Mouse (Mus musculus) heart, embryonic 12.5 days (tissue): Measurements from ENCODE around the gene Trim17. TPM values are rescaled to one million over a fixed set of nuclear protein-coding genes. Genes with fewer than 3 reads are reported as not detected.
A peak's percentile ranks its signal among the peaks of the same experiment; 100 is the strongest.

Source experiments
- ATAC-seq: fragments of 200-750 bp; cut with Nextera tagmentation; 2 replicates; pipeline ENCODE4 v1.8.0; 2017; ENCODE audit warnings: moderate TSS enrichment, moderate library complexity; ENCODE audit not compliant: insufficient number of reproducible peaks, low FRiP score
- H3K27ac ChIP-seq: fragments of 300-500 bp; sonication (generic); 2 replicates; pipeline ENCODE4 v1.5.1; 2016; ENCODE audit warnings: mild to moderate bottlenecking, moderate library complexity; ENCODE audit not compliant: poor library complexity, severe bottlenecking
- H3K27me3 ChIP-seq: fragments of 300-500 bp; sonication (generic); replicated peaks from 2 replicates; pipeline ENCODE4 v1.6.1; 2016; ENCODE audit warnings: mild to moderate bottlenecking, moderate library complexity
- H3K36me3 ChIP-seq: fragments of 300-500 bp; sonication (generic); 2 replicates; pipeline ENCODE4 v1.6.1; 2016; ENCODE audit warnings: mild to moderate bottlenecking, moderate library complexity
- H3K4me1 ChIP-seq: fragments of 300-500 bp; sonication (generic); replicated peaks from 2 replicates; pipeline ENCODE4 v1.6.1; 2016; ENCODE audit warnings: mild to moderate bottlenecking
- H3K4me2 ChIP-seq: fragments of 300-500 bp; sonication (generic); 2 replicates; pipeline ENCODE4 v1.6.1; 2016; ENCODE audit warnings: mild to moderate bottlenecking, moderate library complexity
- H3K4me3 ChIP-seq: fragments of 300-500 bp; sonication (generic); 2 replicates; pipeline ENCODE4 v1.5.1; 2016; ENCODE audit warnings: mild to moderate bottlenecking
- H3K9ac ChIP-seq: fragments of 300-500 bp; sonication (generic); 2 replicates; pipeline ENCODE4 v1.6.1; 2016; ENCODE audit warnings: mild to moderate bottlenecking, moderate library complexity
- H3K9me3 ChIP-seq: fragments of 300-500 bp; sonication (generic); replicated peaks from 2 replicates; pipeline ENCODE4 v1.6.1; 2016; ENCODE audit warnings: mild to moderate bottlenecking, moderate library complexity
- WGBS: fragments of 180-500 bp; shearing (Covaris S2); methylation state at CpG from one replicate; pipeline ENCODE4 v1.1.7; 2016; 5-methylcytosine and 5-hydroxymethylcytosine counted together
- polyA plus RNA-seq: library from polyadenylated mRNA; unstranded; fragments of >200 nt; fragmentation: Nextera tagmentation; extraction: Ambion mirVana; gene quantifications from 2 replicates; pipeline ENCODE4 v1.2.1, GENCODE M21; 2016

Gene Trim17
- polyA plus RNA-seq, 1 experiment from 2014 or later: 1.1 TPM

GRCm38 (mm10) chr11:58969659-58970058, 15.2 kb downstream of the Trim17 start:
- H3K4me2 ChIP-seq: no peak overlapping the region
- no peak overlapping the region for H3K4me3 ChIP-seq
- no peak overlapping the region for H3K27ac ChIP-seq
- H3K36me3 ChIP-seq: peaks cover 21% of the 10 kb centered on the region
- H3K9ac ChIP-seq: no peak overlapping the region
- H3K9me3 ChIP-seq: no peaks in the 10 kb centered on the region
- no peak for ATAC-seq
- H3K4me1 ChIP-seq: peaks cover 50% of the 10 kb centered on the region
- WGBS: 76% methylated on average over 6 of the region's 6 CpGs
- 0 out of 2 replicates have a peak, but pooled peaks cover 4% of the 10 kb centered on the region for H3K27me3 ChIP-seq

- H3K27me3 ChIP-seq: no peaks in the 10 kb centered on the region
- WGBS: 86% methylated on average over 21 of the region's 21 CpGs
- no peak overlapping the region for H3K27ac ChIP-seq
- no peaks in the 10 kb centered on the region for H3K9me3 ChIP-seq
- no peak overlapping the region for H3K4me3 ChIP-seq
- H3K9ac ChIP-seq: no peak overlapping the region
- H3K36me3 ChIP-seq: peaks cover 23% of the 10 kb centered on the region
- H3K4me1 ChIP-seq: peaks cover 41% of the 10 kb centered on the region
- no peak overlapping the region for H3K4me2 ChIP-seq
- no peak for ATAC-seq
Measured at GRCm38 (mm10) chr11:58970831-58971530, 16.5 kb downstream of the Trim17 start.

GRCm38 (mm10) chr11:58971796-58972195, 17.3 kb downstream of the Trim17 start:
- Histone ChIP-seq H3K27me3 (no peaks in the 10 kb centered on the region), H3K9me3 (no peaks in the 10 kb centered on the region), H3K4me1 (peaks cover 35% of the 10 kb centered on the region), H3K27ac (no peak overlapping the region), H3K4me3 (no peak overlapping the region), H3K36me3 (peaks cover 23% of the 10 kb centered on the region), H3K4me2 (no peak overlapping the region), H3K9ac (no peak overlapping the region)
- WGBS: 83% methylated on average over 3 of the region's 3 CpGs
- no peak for ATAC-seq

GRCm38 (mm10) chr11:58974414-58974813, 19.9 kb downstream of the Trim17 start:
- Histone ChIP-seq H3K4me2 (no peak overlapping the region), H3K36me3 (peaks cover 15% of the 10 kb centered on the region; the same call in 1 of the 2 replicates), H3K27ac (no peak overlapping the region), H3K9ac (no peak overlapping the region), H3K27me3 (no peaks in the 10 kb centered on the region), H3K4me3 (no peak overlapping the region), H3K4me1 (peaks cover 36% of the 10 kb centered on the region), H3K9me3 (no peaks in the 10 kb centered on the region)
- 83% methylated on average over 3 of the region's 3 CpGs for WGBS
- ATAC-seq: no peak

GRCm38 (mm10) chr11:58977150-58977549, 22.7 kb downstream of the Trim17 start:
- Histone ChIP-seq H3K4me1 (peaks cover 45% of the 10 kb centered on the region), H3K27ac (peak overlapping the region; percentile 84)

GRCm38 (mm10) chr11:58977607-58978026, 23.1 kb downstream of the Trim17 start:
- Histone ChIP-seq H3K27me3 (no peaks in the 10 kb centered on the region), H3K4me1 (peaks cover 45% of the 10 kb centered on the region), H3K9me3 (no peaks in the 10 kb centered on the region), H3K27ac (peak overlapping the region; percentile 84), H3K36me3 (peaks cover 21% of the 10 kb centered on the region), H3K4me2 (peak overlapping the region; percentile 94), H3K9ac (peak overlapping the region; percentile 89), H3K4me3 (peak overlapping the region; percentile 90)
- no peak for ATAC-seq
- WGBS: under 1% methylated on average over 21 of the region's 21 CpGs

More at GRCm38 (mm10) chr11:58977150-58977549, 22.7 kb downstream of the Trim17 start:
- H3K36me3 ChIP-seq: peaks cover 16% of the 10 kb centered on the region
- peak overlapping the region; percentile 90 for H3K4me3 ChIP-seq
- H3K9me3 ChIP-seq: no peaks in the 10 kb centered on the region
- no peaks in the 10 kb centered on the region for H3K27me3 ChIP-seq
- peak overlapping the region; percentile 89 for H3K9ac ChIP-seq
- WGBS: under 1% methylated on average over 29 of the region's 29 CpGs
- H3K4me2 ChIP-seq: peak overlapping the region; percentile 94
- peak; percentile 20; the same call in 1 of the 2 replicates for ATAC-seq

- Histone ChIP-seq H3K27me3 (no peaks in the 10 kb centered on the region), H3K36me3 (peaks cover 26% of the 10 kb centered on the region), H3K4me2 (peak within 1 kb of the TSS; percentile 94), H3K4me3 (peak within 1 kb of the TSS; percentile 90), H3K27ac (peak within 1 kb of the TSS; percentile 84), H3K4me1 (peaks cover 51% of the 10 kb centered on the region), H3K9ac (peak within 1 kb of the TSS; percentile 89), H3K9me3 (no peaks in the 10 kb centered on the region)
- WGBS: 0% methylated on average over 64 of the region's 64 CpGs
- ATAC-seq: peak; percentile 73
Measured at GRCm38 (mm10) chr11:58978027-58978705, 23.7 kb downstream of the Trim17 start, which contains the start of gene Trim11. Gene Trim11, plus strand, starts transcription at chr11:58978093.

- Histone ChIP-seq H3K27me3 (no peaks in the 10 kb centered on the region), H3K4me1 (peaks cover 56% of the 10 kb centered on the region), H3K27ac (peak overlapping the region; percentile 84), H3K9me3 (no peaks in the 10 kb centered on the region), H3K36me3 (peaks cover 28% of the 10 kb centered on the region), H3K4me2 (peak overlapping the region; percentile 94), H3K4me3 (peak overlapping the region; percentile 90), H3K9ac (peak overlapping the region; percentile 89)
- ATAC-seq: no peak
- WGBS: under 1% methylated on average over 5 of the region's 5 CpGs
Measured at GRCm38 (mm10) chr11:58978706-58979030, 24.2 kb downstream of the Trim17 start.

GRCm38 (mm10) chr11:58979183-58979582, 24.7 kb downstream of the Trim17 start:
- no peak for ATAC-seq
- Histone ChIP-seq H3K9ac (peak overlapping the region; percentile 89), H3K27me3 (no peaks in the 10 kb centered on the region), H3K4me3 (peak overlapping the region; percentile 90), H3K9me3 (no peaks in the 10 kb centered on the region), H3K4me1 (peaks cover 59% of the 10 kb centered on the region), H3K27ac (peak overlapping the region; percentile 70), H3K4me2 (peak overlapping the region; percentile 94), H3K36me3 (peaks cover 30% of the 10 kb centered on the region)
- WGBS: 60% methylated on average over 3 of the region's 3 CpGs

GRCm38 (mm10) chr11:58979661-58980060, 25.2 kb downstream of the Trim17 start:
- no peak for ATAC-seq
- H3K9ac ChIP-seq: peak overlapping the region; percentile 89
- H3K4me3 ChIP-seq: peak overlapping the region; percentile 90
- 67% methylated on average over 7 of the region's 7 CpGs for WGBS
- H3K36me3 ChIP-seq: peaks cover 27% of the 10 kb centered on the region
- no peaks in the 10 kb centered on the region for H3K27me3 ChIP-seq
- peak overlapping the region; percentile 70 for H3K27ac ChIP-seq
- peak overlapping the region; percentile 94 for H3K4me2 ChIP-seq
- peaks cover 64% of the 10 kb centered on the region for H3K4me1 ChIP-seq
- H3K9me3 ChIP-seq: no peaks in the 10 kb centered on the region

GRCm38 (mm10) chr11:58980381-58980990, 26.0 kb downstream of the Trim17 start:
- peak overlapping the region; percentile 53 for H3K9ac ChIP-seq
- whole genome bisulfite sequencing: 55% methylated on average over 5 of the region's 5 CpGs
- peak overlapping the region; percentile 90 for H3K4me3 ChIP-seq
- ATAC-seq: no peak
- peaks cover 34% of the 10 kb centered on the region for H3K36me3 ChIP-seq
- H3K4me2 ChIP-seq: peak overlapping the region; percentile 94
- H3K27me3 ChIP-seq: no peaks in the 10 kb centered on the region
- no peaks in the 10 kb centered on the region for H3K9me3 ChIP-seq
- H3K27ac ChIP-seq: peak overlapping the region; percentile 70
- H3K4me1 ChIP-seq: peaks cover 72% of the 10 kb centered on the region
